In genomic region chr4:148288055-148288549, GRCm38 (mm10) we compare ENCODE assay signal across 8 mouse cellular contexts. TPM values are rescaled to one million over a fixed set of nuclear protein-coding genes. Genes with fewer than 3 reads are reported as not detected.
DNase-seq lines count a peak whose midpoint lies in the region; ATAC-seq lines count a peak whose summit lies in the region.

No protein-coding gene starts in this region.

- no peaks in the 10 kb centered on the region for H3K36me3 ChIP-seq in hindbrain, embryonic 16.5 days (ENCODE audit: control insufficient read depth, insufficient read depth, low read length)

- H3K9ac ChIP-seq in hindbrain, embryonic 16.5 days (ENCODE audit: low read depth, low read length) = peak overlapping the region; percentile 88

- H3K9me3 ChIP-seq in hindbrain, embryonic 16.5 days (ENCODE audit: control insufficient read depth, low read length) = no peaks in the 10 kb centered on the region

- H3K4me2 ChIP-seq in hindbrain, embryonic 16.5 days (ENCODE audit: low read length) = peak overlapping the region; percentile 76

- H3K4me1 ChIP-seq in hindbrain, embryonic 16.5 days (ENCODE audit: control insufficient read depth, insufficient read depth, low read depth, low read length) = peaks cover 54% of the 10 kb centered on the region

- peak; percentile 90 for DNase-seq in adrenal gland, postnatal 10 days
- peak; percentile 93 for DNase-seq in embryo, embryonic 10 days (ENCODE audit: low spot score)
- peak; percentile 23 to 39 for DNase-seq in gastrocnemius, adult 8-10 months (ENCODE audit: low spot score in 2 of 2)
- DNase-seq in layer of hippocampus, postnatal 36 days = peak; percentile 93 to 94
- DNase-seq in lung, postnatal 10 days = peak; percentile 75
- DNase-seq in retina, postnatal 7 days (ENCODE audit: low read depth, low spot score) = peak; percentile 92
- DNase-seq in urinary bladder, postnatal 25 days (ENCODE audit: low spot score) = peak; percentile 40

- peak; percentile 89 for ATAC-seq in hindbrain, embryonic 16.5 days

- peak overlapping the region; percentile 79 for H3K4me3 ChIP-seq in hindbrain, embryonic 16.5 days (ENCODE audit: low read length)

- WGBS in hindbrain, embryonic 16.5 days = 2% methylated on average over 27 of the region's 32 CpGs

- peak overlapping the region; percentile 77 for H3K27ac ChIP-seq in hindbrain, embryonic 16.5 days (ENCODE audit: low read depth, low read length)

- H3K27me3 ChIP-seq in hindbrain, embryonic 16.5 days (replicated peaks; ENCODE audit: control insufficient read depth, insufficient read depth, low read length) = no peaks in the 10 kb centered on the region; the same call in 1 of the 2 replicates

RNA-seq across cellular contexts. Expression of gene Disp3, which starts 0.3 kb away (rescaled TPM):
- total RNA-seq in adrenal gland, postnatal 10 days (2021) = 1 to 10 TPM in 1 of 2 experiments, under 1 TPM in 1; 0.79 to 1.2 TPM
- under 1 TPM in 2 of 4 experiments, not detected in 2; 0.10 to 0.11 TPM for total RNA-seq in gastrocnemius, adult 8-10 months (2022)
- 11.6 and 13.6 TPM in 2 replicates for polyA plus RNA-seq in hindbrain, embryonic 16.5 days (2015; fragmentation: Nextera tagmentation; extraction: Ambion mirVana)
- total RNA-seq in layer of hippocampus, postnatal 36 days (2021) = 10 to 100 TPM; 37.5 to 39.4 TPM

Comparison
In these comparisons a context has a peak if more than half of its experiments do, and no peak if none do; other contexts are left out.
1. Peak in every context shown above with its lines: DNase-seq, ATAC-seq, H3K4me3 ChIP-seq and H3K27ac ChIP-seq.
2. DNase-seq: peak in every context shown above with its lines; median percentile 94 in layer of hippocampus, postnatal 36 days; 93 in embryo, embryonic 10 days; 92 in retina, postnatal 7 days; 90 in adrenal gland, postnatal 10 days; 75 in lung, postnatal 10 days; 40 in urinary bladder, postnatal 25 days; 31 in gastrocnemius, adult 8-10 months.
3. RNA of gene Disp3, which starts 0.3 kb away (total RNA-seq): 37.5 to 39.4 TPM in layer of hippocampus, postnatal 36 days; 0.79 to 1.2 TPM in adrenal gland, postnatal 10 days and 0.10 to 0.11 TPM in gastrocnemius, adult 8-10 months; every median in the first group is over 10 times any median in the second.